Mouse (Mus musculus) MEL (cell line): ENCODE data around the gene Helz2.

ENCODE experiments used
- CTCF ChIP-seq, 3 experiments: IDR thresholded peaks in 2 of 3; conservative IDR thresholded peaks in 1 of 3; 2 replicates each; pipeline ENCODE4 v1.5.1; 2011 to 2012; ENCODE audit warnings: low read length in 3 of 3, low read depth in 2 of 3, mild to moderate bottlenecking in 2 of 3, improper control_type of control experiment in 1 of 3, inconsistent platforms in 1 of 3, mixed read lengths in 1 of 3, moderate library complexity in 1 of 3; ENCODE audit not compliant: control insufficient read depth in 1 of 3, insufficient read depth in 1 of 3, poor library complexity in 1 of 3, severe bottlenecking in 1 of 3
- SIN3A ChIP-seq: IDR thresholded peaks from 2 replicates; pipeline ENCODE4 v1.6.1; 2012; ENCODE audit warnings: low read length, improper control_type of control experiment, inconsistent platforms
- TBP ChIP-seq: IDR thresholded peaks from 2 replicates; pipeline ENCODE4 v1.8.0; 2011; ENCODE audit warnings: low read depth, low read length, improper control_type of control experiment
- USF2 ChIP-seq, 2 experiments: IDR thresholded peaks; 2 replicates each; pipeline ENCODE4 v1.6.1; 2011 to 2012; ENCODE audit warnings: improper control_type of control experiment in 2 of 2, low read length in 2 of 2, borderline replicate concordance in 1 of 2, inconsistent platforms in 1 of 2, low read depth in 1 of 2, mild to moderate bottlenecking in 1 of 2; ENCODE audit not compliant: insufficient read depth in 1 of 2

DNA sequence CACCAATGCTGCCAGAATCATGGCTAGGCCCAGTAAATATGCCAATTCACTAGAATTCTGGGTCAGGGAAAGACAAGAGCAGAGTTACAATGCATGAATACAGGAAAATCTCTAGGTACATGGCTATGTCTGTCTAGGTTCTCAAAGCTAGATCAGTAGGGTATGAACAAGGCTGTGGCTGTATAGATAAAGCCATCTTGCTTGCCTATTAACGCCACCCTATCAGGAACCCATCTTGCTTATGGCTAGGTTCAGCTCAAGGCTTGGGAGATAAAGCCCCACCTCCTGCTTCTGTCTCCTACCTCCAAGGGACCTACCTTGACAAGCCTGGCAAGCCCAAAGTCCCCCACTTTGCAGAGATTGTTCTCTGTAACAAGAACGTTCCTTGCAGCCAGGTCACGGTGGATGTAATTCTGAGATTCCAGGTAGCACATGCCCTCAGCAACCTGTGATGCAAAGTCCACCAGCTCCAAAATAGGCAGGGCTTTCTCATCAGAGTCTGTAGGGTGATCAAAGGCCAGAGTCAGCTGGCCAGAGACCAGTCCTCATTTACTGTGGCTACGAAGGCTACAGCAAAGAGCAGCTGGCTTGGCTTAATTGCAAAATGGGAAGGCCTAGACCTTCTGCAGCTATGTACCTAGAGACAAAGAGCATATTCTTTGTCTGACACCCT is 45.1 kb downstream of the Helz2 start:
- no peak for TF ChIP-seq SIN3A
- TF ChIP-seq CTCF (IDR thresholded peaks at IDR 0.05 in 2 of 3, conservative IDR thresholded peaks at IDR 0.05 in 1 of 3; ENCODE audit: control insufficient read depth in 1 of 3, insufficient read depth in 1 of 3, low read depth in 2 of 3, low read length in 3 of 3, poor library complexity in 1 of 3, severe bottlenecking in 1 of 3): no peak
- no peak for TF ChIP-seq USF2 (IDR thresholded peaks at IDR 0.05; ENCODE audit: borderline replicate concordance in 1 of 2, insufficient read depth in 1 of 2, low read depth in 1 of 2, low read length in 2 of 2)
- TF ChIP-seq TBP: no peak
